Mouse (Mus musculus) urinary bladder, adult 2 months (tissue): Measurements from ENCODE around the gene Olfr167. TPM values are rescaled to one million over a fixed set of nuclear protein-coding genes. Genes with fewer than 3 reads are reported as not detected.
"Not testable (repeated sequence)": the region's sequence is repeated elsewhere in the genome, so short reads cannot be mapped to it uniquely, and the experiment has no call there.

ENCODE experiments used
- DNase-seq: peaks from one replicate; pipeline ENCODE4 v3.0.0; 2022; ENCODE audit warnings: low spot score
- polyA plus RNA-seq: library from polyadenylated mRNA; depleted of rRNA; stranded (reverse); fragments of >200 nt; gene quantifications from 2 replicates; pipeline ENCODE4 v1.2.3, GENCODE M21; 2012; rRNA removed

The Olfr167 gene
- not detected in 2 replicates for polyA plus RNA-seq

DNA sequence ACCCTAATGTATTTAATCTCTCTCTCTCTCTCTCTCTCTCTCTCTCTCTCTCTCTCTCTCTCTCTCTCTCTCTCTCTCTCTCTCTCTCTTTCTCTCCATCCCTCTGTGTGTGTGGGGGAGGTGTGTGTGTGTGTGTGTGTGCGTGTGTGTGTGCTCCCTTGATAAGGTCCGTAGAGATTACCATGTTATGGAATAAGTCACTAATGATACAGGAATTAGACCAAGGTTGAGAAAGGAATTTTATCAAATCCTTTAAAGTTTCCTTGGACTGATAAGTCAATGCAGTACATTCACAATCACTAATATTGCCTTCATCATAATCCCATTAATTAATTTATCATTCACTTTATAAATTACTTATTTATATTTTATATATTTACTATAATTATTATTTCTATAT lies at the start of gene Olfr167:
TSS of gene Olfr167 (minus strand) at position 101 of the 400 bp plus-strand sequence.
- no peak for DNase-seq

DNA sequence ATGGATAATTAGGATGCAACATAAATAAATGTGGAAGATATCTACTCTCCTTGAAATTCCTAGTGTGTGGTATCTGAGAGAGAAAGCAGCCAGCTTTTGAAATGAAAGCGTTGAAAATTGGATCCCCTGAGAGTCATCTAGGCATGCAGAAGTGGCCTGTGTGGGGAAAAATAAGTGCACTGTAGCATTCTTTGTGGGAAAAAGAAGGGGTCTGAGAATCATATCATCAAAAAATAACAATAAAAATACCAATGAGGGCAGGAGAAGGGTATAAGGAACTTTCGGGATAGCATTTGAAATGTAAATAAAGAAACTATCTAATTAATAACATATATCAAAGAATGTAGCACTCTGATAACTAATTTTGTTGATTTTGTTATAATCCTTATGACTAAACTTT lies 49.6 kb upstream of the Olfr167 start, which contains the start of gene Olfr169:
TSS of gene Olfr169 (minus strand) at position 101 of the 400 bp plus-strand sequence.
- DNase-seq: not testable (repeated sequence)

DNA sequence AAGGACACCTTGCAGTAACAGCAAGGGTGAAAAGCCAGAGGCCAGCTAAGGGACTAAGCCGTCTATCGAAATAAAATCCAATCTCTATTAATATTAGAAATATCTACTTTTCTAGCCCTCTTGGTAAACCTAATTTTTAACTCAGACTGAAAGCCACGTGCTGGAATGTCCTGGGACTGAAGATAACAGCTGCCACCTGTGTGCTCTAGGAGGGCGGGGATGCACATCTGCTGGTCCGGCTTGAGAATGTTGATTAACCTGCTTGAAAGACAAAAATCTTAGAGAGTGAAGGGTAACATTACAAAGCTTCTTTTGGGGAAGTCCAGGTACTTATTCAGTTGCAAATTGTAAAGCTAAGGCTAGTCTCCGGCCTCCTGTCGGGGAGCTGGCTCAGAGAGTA lies 31.4 kb upstream of the Olfr167 start:
- not testable (repeated sequence) for DNase-seq

DNA sequence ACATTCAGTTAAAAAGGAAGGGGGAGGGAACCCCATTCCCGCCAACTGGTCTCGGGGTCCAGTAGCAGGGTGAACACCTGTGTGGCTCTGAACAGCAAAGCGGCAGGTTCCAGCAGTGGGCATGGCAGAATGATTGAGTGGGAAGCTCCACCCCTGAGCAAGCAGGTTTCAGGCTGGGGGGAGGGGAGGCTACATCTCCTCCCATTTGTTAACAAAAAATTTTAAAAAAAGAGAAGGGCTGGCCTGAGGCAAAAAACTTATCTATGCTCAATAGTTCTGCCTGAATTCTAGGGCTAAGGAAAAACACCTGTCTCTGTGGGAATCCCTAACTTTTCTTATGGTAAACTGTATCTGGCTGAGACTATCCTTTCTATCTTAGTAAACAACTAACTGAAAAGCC lies 30.2 kb upstream of the Olfr167 start:
- DNase-seq: not testable (repeated sequence)

DNA sequence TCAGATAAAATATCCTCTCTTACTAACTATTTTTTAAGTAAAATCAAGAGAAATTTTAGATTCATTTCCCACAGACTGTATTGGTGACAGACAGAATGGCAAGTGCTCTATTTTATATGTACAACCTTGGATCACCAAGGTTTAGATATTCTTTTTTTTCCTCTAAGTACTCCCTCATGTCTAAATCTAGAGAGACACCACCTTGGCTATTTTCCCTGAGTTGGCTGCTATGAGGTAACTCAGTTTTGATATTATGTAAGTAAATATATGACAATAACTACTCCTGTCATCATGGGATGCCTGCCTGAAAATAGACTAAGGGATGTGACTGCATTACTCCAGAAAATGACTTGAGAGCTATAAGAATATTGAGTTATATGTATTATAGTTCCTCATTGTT lies 13.4 kb upstream of the Olfr167 start, which contains the start of gene Olfr168:
TSS of gene Olfr168 (minus strand) at position 101 of the 400 bp plus-strand sequence.
- no peak for DNase-seq

DNA sequence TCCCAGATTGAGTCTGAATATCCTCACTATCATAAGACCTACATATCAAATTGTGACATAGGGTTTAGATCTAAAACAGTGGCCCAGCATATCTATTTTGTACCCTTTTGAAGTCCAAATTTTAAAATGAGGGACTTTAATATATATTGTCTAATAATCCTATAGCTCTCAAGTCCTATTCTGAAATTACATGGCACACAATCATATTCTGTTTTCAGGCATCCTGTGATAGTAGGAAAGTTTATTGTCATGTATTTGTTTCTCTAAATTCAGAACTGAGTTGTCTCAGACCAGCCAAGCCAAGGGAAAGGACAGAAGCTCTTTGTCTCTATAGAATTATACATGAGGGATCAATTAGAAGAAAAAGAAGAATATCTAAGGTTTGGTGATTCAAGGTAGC lies 38.7 kb downstream of the Olfr167 start, which contains the start of gene Olfr166:
TSS of gene Olfr166 (plus strand) at position 301 of the 400 bp plus-strand sequence.
- no peak for DNase-seq

DNA sequence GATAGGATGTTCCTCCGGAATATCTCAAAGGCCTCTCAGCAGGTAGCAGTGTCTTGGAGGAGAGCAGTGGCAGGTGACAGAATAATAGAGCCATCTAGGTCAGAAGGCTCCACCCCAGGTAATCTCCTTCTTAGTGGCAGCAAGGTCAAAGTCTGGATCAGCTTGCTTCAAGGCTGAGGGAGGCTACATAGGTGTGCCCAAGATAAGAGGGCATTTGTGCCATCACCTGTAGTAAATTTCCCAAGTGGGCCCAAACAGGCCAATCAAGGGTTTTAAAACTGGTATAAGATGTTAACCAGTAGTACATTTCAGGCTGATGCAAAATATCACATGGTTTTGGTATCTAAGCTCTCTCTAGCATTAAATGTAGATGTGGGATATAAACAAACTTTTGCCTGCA lies 57.7 kb downstream of the Olfr167 start:
- DNase-seq: no peak

Other genes with a start within 250 kb of the Olfr167 start
- not detected in 2 replicates for gene Olfr164, start 208.2 kb downstream of the Olfr167 start, polyA plus RNA-seq
- gene Olfr165, start 99.1 kb downstream of the Olfr167 start, polyA plus RNA-seq: not detected in 2 replicates
- not detected in 2 replicates for gene Olfr166, start 38.6 kb downstream of the Olfr167 start, polyA plus RNA-seq
- not detected in 2 replicates for gene Olfr168, start 13.3 kb upstream of the Olfr167 start, polyA plus RNA-seq
- gene Olfr169, start 49.5 kb upstream of the Olfr167 start, polyA plus RNA-seq: not detected in 2 replicates
- not detected in 2 replicates for gene Olfr170, start 89.6 kb upstream of the Olfr167 start, polyA plus RNA-seq
- not detected in 2 replicates for gene Olfr171, start 107.7 kb upstream of the Olfr167 start, polyA plus RNA-seq
- not detected in 2 replicates for gene Lamp3, start 184.1 kb upstream of the Olfr167 start, polyA plus RNA-seq
- gene B3gnt5, start 237.9 kb upstream of the Olfr167 start, polyA plus RNA-seq: 2.5 and 3.2 TPM in 2 replicates